Comparison of ENCODE assay signal across 11 mouse cellular contexts in genomic region chr7:100815900-100816570, GRCm38 (mm10). TPM values are rescaled to one million over a fixed set of nuclear protein-coding genes. Genes with fewer than 3 reads are reported as not detected.
DNase-seq lines count a peak whose midpoint lies in the region; ATAC-seq and TF ChIP-seq lines count a peak whose summit lies in the region.
"Had no signal": no experiment of that assay in that cellular context is flagged by ENCODE, and none has a peak within 500 bp of the region (broad histone marks: within the 10 kb centered on the region; RNA-seq: fewer than 3 reads in every experiment).

No protein-coding gene starts in this region.

- no peaks in the 10 kb centered on the region for H3K36me3 ChIP-seq in neural tube, embryonic 14.5 days (ENCODE audit: control insufficient read depth, insufficient read depth, low read length)

- no peaks in the 10 kb centered on the region for H3K4me1 ChIP-seq in neural tube, embryonic 14.5 days (ENCODE audit: control insufficient read depth, insufficient read depth, low read length)

- H3K4me2 ChIP-seq in neural tube, embryonic 14.5 days (ENCODE audit: low read depth, low read length) = no peak overlapping the region

- ATAC-seq in neural tube, embryonic 14.5 days (ENCODE audit: low read depth) = peak; percentile 14; the same call in 1 of the 2 replicates
- no peak for ATAC-seq in inflammation-experienced regulatory T-cells, adult 6 months

- H3K27me3 ChIP-seq in neural tube, embryonic 14.5 days (ENCODE audit: control insufficient read depth, insufficient read depth, low read length) = no peaks in the 10 kb centered on the region

- no peak overlapping the region for H3K9ac ChIP-seq in neural tube, embryonic 14.5 days (replicated peaks; ENCODE audit: low read depth, low read length)

- H3K4me3 ChIP-seq in left cerebral cortex, adult 2 months = no peak overlapping the region
- no peak overlapping the region for H3K4me3 ChIP-seq in neural tube, embryonic 14.5 days (ENCODE audit: low read depth, low read length)

- peak overlapping the region; percentile 57 for H3K27ac ChIP-seq in left cerebral cortex, adult 2 months
- no peak overlapping the region for H3K27ac ChIP-seq in neural tube, embryonic 14.5 days (ENCODE audit: low read depth, low read length)

- H3K9me3 ChIP-seq in neural tube, embryonic 14.5 days (ENCODE audit: control insufficient read depth, low read length) = no peaks in the 10 kb centered on the region

- intact Hi-C loops in left cerebral cortex, adult 2 months (cut with DNase I) = loop anchor here (5.0 kb wide), 2 partner anchors 109 to 129 kb away; partner anchors contain the start of gene Fam168a

- 46% methylated on average over 8 of the region's 8 CpGs for WGBS in neural tube, embryonic 14.5 days

- no peak for DNase-seq in left cerebral cortex, adult 2 months (ENCODE audit: extremely low spot score in 1 of 2, low spot score in 2 of 2)
- DNase-seq in left cerebral cortex, adult 8-10 months (ENCODE audit: low spot score in 2 of 2) = no peak
- DNase-seq in embryo, embryonic 9.5 days (ENCODE audit: extremely low spot score) = peak; percentile 19
- peak; percentile 28 for DNase-seq in heart, postnatal 4 days
- no peak for DNase-seq in cerebellum, postnatal 4 days (ENCODE audit: low spot score in 2 of 2)
- DNase-seq in right cerebral cortex, postnatal 14 days = no peak
- DNase-seq: adrenal gland, adult 8-10 months; kidney, adult 2 months; thymus, postnatal 14 days had no signal

- TF ChIP-seq CTCF in left cerebral cortex, adult 2 months (IDR thresholded peaks at IDR 0.05) = no peak

RNA-seq across cellular contexts. Expression of gene Relt, which starts 47.2 kb away (rescaled TPM):
- 10 to 100 TPM; 14.1 to 18.6 TPM for total RNA-seq in left cerebral cortex, adult 2 months (2021)
- 10 to 100 TPM; 16.7 to 18.9 (median 17.8) TPM for total RNA-seq in left cerebral cortex, adult 8-10 months (2022)
- total RNA-seq in heart, postnatal 4 days (2021) = 1 to 10 TPM; 5.6 to 6.4 TPM
- polyA plus RNA-seq in neural tube, embryonic 14.5 days (2014; fragmentation: Nextera tagmentation; extraction: Ambion mirVana) = 4.1 and 4.5 TPM in 2 replicates
- 10 to 100 TPM; 11.1 to 13.9 (median 12.3) TPM for polyA plus RNA-seq in inflammation-experienced regulatory T-cells, adult 6 months (2017; shearing (Covaris generic))

Comparison
In these comparisons a context has a peak if more than half of its experiments do, and no peak if none do; other contexts are left out.
1. DNase-seq: peak in embryo, embryonic 9.5 days (single experiment) and heart, postnatal 4 days (single experiment); none in left cerebral cortex, adult 2 months (0 of 2), left cerebral cortex, adult 8-10 months (0 of 2), cerebellum, postnatal 4 days (0 of 2) and right cerebral cortex, postnatal 14 days (single experiment).